Mouse (Mus musculus) CH12F3 (cell line): ENCODE measurements around the gene Hmox1.

ENCODE experiments used
- in situ Hi-C: fragments of 300-500 bp; cut with MboI; formaldehyde crosslinking; loops from 2 replicates; pipeline ENCODE4 v1.14.3; 2020; ENCODE audit warnings: low sequenced_read_pairs

The Hmox1 gene

GRCm38 (mm10) chr8:75088989-75089881 is 4.2 kb upstream of the Hmox1 start:
- in situ Hi-C loops = no loop called here

GRCm38 (mm10) chr8:75090781-75091365 is 2.5 kb upstream of the Hmox1 start:
- in situ Hi-C loops = no loop called here

GRCm38 (mm10) chr8:75102956-75103355 is 9.5 kb downstream of the Hmox1 start:
- in situ Hi-C loops = no loop called here

- in situ Hi-C loops = no loop called here
These were observed 10.0 kb downstream of the Hmox1 start for GRCm38 (mm10) chr8:75103376-75103878.

GRCm38 (mm10) chr8:75108527-75109235 is 15.3 kb downstream of the Hmox1 start:
- in situ Hi-C loops = no loop called here

- in situ Hi-C loops = no loop called here
These were observed 16.0 kb downstream of the Hmox1 start, which contains the start of gene Mcm5 for GRCm38 (mm10) chr8:75109236-75109967. Gene Mcm5 (plus strand): TSS chr8:75109569.

GRCm38 (mm10) chr8:75110093-75110492 is 16.7 kb downstream of the Hmox1 start:
- in situ Hi-C loops = no loop called here

GRCm38 (mm10) chr8:75118505-75118904 is 25.1 kb downstream of the Hmox1 start:
- in situ Hi-C loops = no loop called here

GRCm38 (mm10) chr8:75119287-75119686 is 25.9 kb downstream of the Hmox1 start:
- in situ Hi-C loops = no loop called here

- in situ Hi-C loops = no loop called here
These were observed 26.3 kb downstream of the Hmox1 start for GRCm38 (mm10) chr8:75119747-75120146.

- in situ Hi-C loops = no loop called here
These were observed 34.0 kb downstream of the Hmox1 start for GRCm38 (mm10) chr8:75127406-75127805.

GRCm38 (mm10) chr8:75132485-75132884 is 39.1 kb downstream of the Hmox1 start:
- in situ Hi-C loops = loop anchor here (10.0 kb wide), 1 partner anchor 82 kb away; the partner anchor contains the start of gene Rasd2

GRCm38 (mm10) chr8:75133399-75133798 is 40.0 kb downstream of the Hmox1 start:
- in situ Hi-C loops = loop anchor here (10.0 kb wide), 1 partner anchor 81 kb away; the partner anchor contains the start of gene Rasd2

GRCm38 (mm10) chr8:75134603-75135391 is 41.4 kb downstream of the Hmox1 start:
- in situ Hi-C loops = loop anchor here (10.0 kb wide), 1 partner anchor 80 kb away; the partner anchor contains the start of gene Rasd2

GRCm38 (mm10) chr8:75135756-75136155 is 42.3 kb downstream of the Hmox1 start:
- in situ Hi-C loops = loop anchor here (10.0 kb wide), 1 partner anchor 79 kb away; the partner anchor contains the start of gene Rasd2

- in situ Hi-C loops = loop anchor here (10.0 kb wide), 1 partner anchor 79 kb away; the partner anchor contains the start of gene Rasd2
These were observed 42.8 kb downstream of the Hmox1 start for GRCm38 (mm10) chr8:75136256-75136655.

- in situ Hi-C loops = loop anchor here (10.0 kb wide), 1 partner anchor 77 kb away; the partner anchor contains the start of gene Rasd2
These were observed 44.1 kb downstream of the Hmox1 start for GRCm38 (mm10) chr8:75137536-75137935.
